Mouse (Mus musculus): Measurements from ENCODE around the gene Vwa5b1.

DNA sequence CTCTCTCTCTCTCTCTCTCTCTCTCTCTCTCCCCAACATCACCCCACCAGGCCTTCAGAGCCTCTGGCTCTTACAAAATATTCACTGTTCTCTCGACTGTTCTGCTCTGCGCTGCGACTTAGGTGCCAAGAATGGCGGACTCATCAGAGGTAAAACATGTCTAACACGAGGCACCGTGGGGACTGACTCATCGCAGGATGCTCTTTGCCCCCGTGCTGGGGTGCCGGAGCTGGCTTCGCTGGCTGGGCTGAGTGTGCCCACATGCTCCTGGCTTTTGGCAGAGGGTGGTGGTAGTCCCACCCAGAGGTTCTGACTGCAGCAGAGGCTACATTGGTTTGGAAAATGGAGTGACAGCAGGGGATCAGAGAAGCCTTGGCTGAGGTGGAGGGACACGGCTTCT, 89.4 kb downstream of the Vwa5b1 start:
- TF ChIP-seq CTCF (IDR thresholded peaks at IDR 0.05; ENCODE audit: low read depth, low read length), result no peak
- no peak for TF ChIP-seq POLR2A (IDR thresholded peaks at IDR 0.05; ENCODE audit: borderline replicate concordance, low read depth, low read length)

All from bone marrow macrophage, adult 2 months (primary cell).